Mouse (Mus musculus): ENCODE measurements at regions not wholly inside any gene's neighbourhood (a gene's known extent, or its start where the extent isn't known, plus 50 kb on each side); places are given as distances from the start of the nearest gene placed in this dataset.

DNA sequence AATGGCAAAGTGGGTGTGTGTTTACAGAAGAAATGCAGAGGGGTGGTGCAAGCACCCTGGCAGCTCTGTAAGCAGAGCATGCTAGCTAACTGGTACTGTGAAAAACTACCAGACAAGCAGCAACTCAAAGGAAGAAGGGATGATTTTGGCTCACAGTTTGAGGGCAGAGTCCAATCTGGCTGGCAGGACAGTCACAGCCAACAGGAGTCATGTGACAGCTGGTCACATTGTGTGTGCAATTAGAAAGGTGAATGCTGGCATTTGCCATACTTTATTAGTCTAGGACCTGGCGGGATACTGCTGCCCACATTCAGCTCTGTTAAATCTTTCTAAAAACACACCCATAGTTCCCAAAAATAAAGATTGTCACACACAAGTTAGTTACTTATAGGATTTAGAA is 566.4 kb downstream of the Hs3st4 start:
- no peak for ATAC-seq (ENCODE audit: low FRiP score, low TSS enrichment)

DNA sequence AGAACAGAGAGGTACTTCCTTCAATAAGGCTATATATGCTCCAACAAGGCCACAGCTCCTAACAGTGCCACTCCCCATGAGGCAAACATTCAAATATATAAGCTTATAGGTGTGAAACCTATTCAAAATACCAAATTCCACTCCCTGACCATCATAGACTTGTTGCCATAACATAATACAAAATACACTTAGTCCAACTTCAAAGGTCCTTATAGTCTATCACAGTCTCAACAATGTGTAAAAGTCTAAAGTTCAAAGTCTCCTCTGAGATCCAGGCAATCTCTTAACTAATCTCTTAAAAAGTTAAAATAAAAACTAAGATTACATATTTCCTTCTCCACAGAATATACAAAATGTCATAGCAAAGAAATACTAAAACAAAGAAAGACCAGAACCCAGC is 574.5 kb downstream of the Hs3st4 start:
- TF ChIP-seq EP300 (optimal IDR thresholded peaks at IDR 0.05): no peak
- no peak for TF ChIP-seq CTCF (IDR thresholded peaks at IDR 0.05; ENCODE audit: low read depth)
- no peak for ATAC-seq (ENCODE audit: low FRiP score, low TSS enrichment)

More for the DNA sequence above, 566.4 kb downstream of the Hs3st4 start:
- TF ChIP-seq CTCF (IDR thresholded peaks at IDR 0.05; ENCODE audit: low read depth) (no peak), EP300 (optimal IDR thresholded peaks at IDR 0.05) (no peak)
- Histone ChIP-seq H3K4me2 (replicated peaks; ENCODE audit: low read depth) (no peak overlapping the region), H3K9ac (ENCODE audit: low read length) (no peak overlapping the region), H3K27ac (replicated peaks) (no peak overlapping the region), H3K9me3 (ENCODE audit: control insufficient read depth, low read length) (no peaks in the 10 kb centered on the region), H3K36me3 (ENCODE audit: control insufficient read depth, insufficient read depth, low read length) (no peaks in the 10 kb centered on the region), H3K4me1 (replicated peaks; ENCODE audit: control insufficient read depth, insufficient read depth) (no peaks in the 10 kb centered on the region), H3K27me3 (ENCODE audit: control insufficient read depth, insufficient read depth, low read length) (no peaks in the 10 kb centered on the region), H3K4me3 (ENCODE audit: low read depth, low read length) (no peak overlapping the region)
- peak; percentile 15 for DNase-seq (ENCODE audit: low spot score)
- 75% methylated on average over 1 of the region's 1 CpGs for WGBS

DNA sequence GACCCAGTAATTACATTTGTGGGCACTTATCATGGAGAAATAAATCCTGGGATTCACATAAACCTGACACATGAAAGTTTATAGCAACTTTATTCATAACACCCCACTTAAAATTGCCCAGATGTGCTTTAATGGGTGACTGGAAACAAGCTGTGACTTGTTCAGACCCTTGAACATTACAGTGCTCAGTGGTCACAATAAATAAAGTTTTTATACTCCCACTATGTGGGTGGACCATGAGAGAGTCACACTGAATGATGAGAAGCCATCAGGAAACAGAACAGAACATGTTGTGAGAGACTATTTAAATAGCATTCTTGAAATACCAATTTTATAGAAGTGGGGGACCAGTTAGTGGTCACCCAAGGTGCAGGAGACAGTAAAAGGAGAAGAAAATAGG is 588.1 kb downstream of the Hs3st4 start:
- H3K36me3 ChIP-seq (ENCODE audit: control insufficient read depth, insufficient read depth, low read length): no peaks in the 10 kb centered on the region
- no peak overlapping the region for H3K27ac ChIP-seq (replicated peaks)
- no peak overlapping the region for H3K4me3 ChIP-seq (ENCODE audit: low read depth, low read length)

More for the DNA sequence above, 574.5 kb downstream of the Hs3st4 start:
- H3K4me3 ChIP-seq (ENCODE audit: low read depth, low read length): no peak overlapping the region
- DNase-seq (ENCODE audit: low spot score): no peak
- no peaks in the 10 kb centered on the region for H3K27me3 ChIP-seq (ENCODE audit: control insufficient read depth, insufficient read depth, low read length)
- H3K9me3 ChIP-seq (ENCODE audit: control insufficient read depth, low read length): no peaks in the 10 kb centered on the region
- no peaks in the 10 kb centered on the region for H3K4me1 ChIP-seq (replicated peaks; ENCODE audit: control insufficient read depth, insufficient read depth)
- H3K4me2 ChIP-seq (replicated peaks; ENCODE audit: low read depth): no peak overlapping the region
- H3K9ac ChIP-seq (ENCODE audit: low read length): no peak overlapping the region
- no peaks in the 10 kb centered on the region for H3K36me3 ChIP-seq (ENCODE audit: control insufficient read depth, insufficient read depth, low read length)
- no peak overlapping the region for H3K27ac ChIP-seq (replicated peaks)

DNA sequence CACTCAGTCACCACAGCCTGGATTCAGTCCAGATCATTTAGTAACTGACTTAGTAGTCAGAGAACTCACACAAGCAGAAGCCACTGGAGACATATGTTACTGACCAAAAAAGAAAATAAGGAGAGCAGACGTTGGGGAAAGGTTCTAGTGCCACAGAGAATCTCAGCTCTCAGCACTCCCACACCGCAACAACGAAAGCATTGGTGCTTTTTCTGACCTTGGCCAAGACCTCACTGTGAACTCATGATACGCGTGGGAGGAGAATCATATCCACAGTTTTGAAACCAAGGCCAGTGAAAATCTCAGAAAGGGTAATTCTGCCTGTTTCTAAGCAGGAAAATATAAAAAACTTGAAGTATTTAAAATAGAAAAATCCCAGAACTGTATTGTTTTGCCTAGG is 591.0 kb downstream of the Hs3st4 start:
- no peak for DNase-seq (ENCODE audit: low spot score)
- Histone ChIP-seq H3K4me3 (ENCODE audit: low read depth, low read length) (no peak overlapping the region), H3K4me2 (replicated peaks; ENCODE audit: low read depth) (no peak overlapping the region), H3K27me3 (ENCODE audit: control insufficient read depth, insufficient read depth, low read length) (no peaks in the 10 kb centered on the region), H3K9me3 (ENCODE audit: control insufficient read depth, low read length) (no peaks in the 10 kb centered on the region), H3K4me1 (replicated peaks; ENCODE audit: control insufficient read depth, insufficient read depth) (no peaks in the 10 kb centered on the region), H3K9ac (ENCODE audit: low read length) (no peak overlapping the region), H3K27ac (replicated peaks) (no peak overlapping the region), H3K36me3 (ENCODE audit: control insufficient read depth, insufficient read depth, low read length) (no peaks in the 10 kb centered on the region)
- 77% methylated on average over 5 of the region's 5 CpGs for WGBS
- ATAC-seq (ENCODE audit: low FRiP score, low TSS enrichment): no peak
- TF ChIP-seq EP300 (optimal IDR thresholded peaks at IDR 0.05) (no peak), CTCF (IDR thresholded peaks at IDR 0.05; ENCODE audit: low read depth) (no peak)

More for the DNA sequence above, 588.1 kb downstream of the Hs3st4 start:
- no peak for DNase-seq (ENCODE audit: low spot score)
- Histone ChIP-seq H3K4me1 (replicated peaks; ENCODE audit: control insufficient read depth, insufficient read depth) (no peaks in the 10 kb centered on the region), H3K9me3 (ENCODE audit: control insufficient read depth, low read length) (no peaks in the 10 kb centered on the region), H3K9ac (ENCODE audit: low read length) (no peak overlapping the region), H3K27me3 (ENCODE audit: control insufficient read depth, insufficient read depth, low read length) (no peaks in the 10 kb centered on the region), H3K4me2 (replicated peaks; ENCODE audit: low read depth) (no peak overlapping the region)
- ATAC-seq (ENCODE audit: low FRiP score, low TSS enrichment): no peak
- TF ChIP-seq EP300 (optimal IDR thresholded peaks at IDR 0.05) (no peak), CTCF (IDR thresholded peaks at IDR 0.05; ENCODE audit: low read depth) (no peak)

DNA sequence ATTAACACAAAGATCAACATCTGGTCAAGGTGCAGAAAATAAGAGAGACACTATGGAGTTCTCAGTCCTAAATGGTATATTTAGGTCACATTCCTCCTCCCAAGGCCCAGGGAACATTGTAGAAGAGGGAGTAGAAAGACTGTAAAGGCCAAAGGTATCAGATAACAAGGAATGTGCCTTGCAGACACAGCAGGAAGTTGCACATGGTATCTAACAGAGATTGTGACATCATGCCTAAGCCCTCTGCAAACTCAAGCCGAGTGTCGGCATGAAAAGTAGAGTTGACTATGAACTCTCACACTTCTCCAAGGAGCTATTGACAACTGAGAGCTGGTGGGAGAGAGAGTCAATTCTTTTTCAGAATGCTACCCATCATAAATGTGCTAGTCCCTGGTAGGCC is 598.7 kb downstream of the Hs3st4 start:
- no peaks in the 10 kb centered on the region for H3K27me3 ChIP-seq (ENCODE audit: control insufficient read depth, insufficient read depth, low read length)
- TF ChIP-seq EP300 (optimal IDR thresholded peaks at IDR 0.05) (no peak), CTCF (IDR thresholded peaks at IDR 0.05; ENCODE audit: low read depth) (no peak)
- H3K4me3 ChIP-seq (ENCODE audit: low read depth, low read length): no peak overlapping the region
- no peaks in the 10 kb centered on the region for H3K36me3 ChIP-seq (ENCODE audit: control insufficient read depth, insufficient read depth, low read length)
- no peak overlapping the region for H3K4me2 ChIP-seq (replicated peaks; ENCODE audit: low read depth)
- DNase-seq (ENCODE audit: low spot score): no peak
- no peak overlapping the region for H3K9ac ChIP-seq (ENCODE audit: low read length)
- H3K9me3 ChIP-seq (ENCODE audit: control insufficient read depth, low read length): no peaks in the 10 kb centered on the region
- no peaks in the 10 kb centered on the region for H3K4me1 ChIP-seq (replicated peaks; ENCODE audit: control insufficient read depth, insufficient read depth)
- WGBS: 57% methylated on average over 2 of the region's 2 CpGs
- ATAC-seq (ENCODE audit: low FRiP score, low TSS enrichment): no peak
- no peak overlapping the region for H3K27ac ChIP-seq (replicated peaks)

DNA sequence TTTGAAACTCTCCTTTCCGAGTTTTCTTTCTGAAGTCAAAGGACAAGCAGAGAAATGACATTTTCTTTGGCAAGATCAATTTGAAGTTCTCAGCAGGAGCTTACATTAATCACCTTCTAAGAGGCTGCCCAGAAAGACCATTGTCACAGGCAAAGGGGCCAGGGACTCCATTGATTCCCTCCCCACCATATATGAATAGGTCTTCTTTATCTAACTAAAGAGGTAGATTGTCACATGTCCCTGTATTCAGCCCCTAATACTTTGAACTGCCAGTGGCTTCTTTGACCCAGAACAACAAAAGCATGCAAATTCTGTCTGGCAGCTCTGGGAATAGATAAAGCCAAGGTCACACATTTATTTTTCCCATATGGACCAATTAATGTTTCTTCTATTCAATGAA is 602.6 kb downstream of the Hs3st4 start:
- Histone ChIP-seq H3K9ac (ENCODE audit: low read length) (no peak overlapping the region), H3K4me3 (ENCODE audit: low read depth, low read length) (no peak overlapping the region), H3K36me3 (ENCODE audit: control insufficient read depth, insufficient read depth, low read length) (no peaks in the 10 kb centered on the region), H3K27ac (replicated peaks) (no peak overlapping the region), H3K4me2 (replicated peaks; ENCODE audit: low read depth) (no peak overlapping the region), H3K9me3 (ENCODE audit: control insufficient read depth, low read length) (no peaks in the 10 kb centered on the region), H3K4me1 (replicated peaks; ENCODE audit: control insufficient read depth, insufficient read depth) (no peaks in the 10 kb centered on the region), H3K27me3 (ENCODE audit: control insufficient read depth, insufficient read depth, low read length) (no peaks in the 10 kb centered on the region)
- no peak for TF ChIP-seq CTCF (IDR thresholded peaks at IDR 0.05; ENCODE audit: low read depth)
- TF ChIP-seq EP300 (optimal IDR thresholded peaks at IDR 0.05): no peak
- WGBS: 47% methylated on average over 1 of the region's 1 CpGs
- DNase-seq (ENCODE audit: low spot score) (no peak), ATAC-seq (ENCODE audit: low FRiP score, low TSS enrichment) (no peak)
